Mouse (Mus musculus) inflammation-experienced regulatory T-cells, adult 6 months (primary cell): Measurements from ENCODE around the gene Scyl3. TPM values are rescaled to one million over a fixed set of nuclear protein-coding genes. Genes with fewer than 3 reads are reported as not detected.

ENCODE experiments used
- ATAC-seq: one replicate; pipeline ENCODE4 v1.8.0; 2017
- polyA plus RNA-seq, 3 experiments: library from polyadenylated mRNA; unstranded; fragments of 100-300 nt; shearing (Covaris generic); gene quantifications; one replicate each; pipeline ENCODE4 v1.2.1; 2017

Gene Scyl3
- polyA plus RNA-seq, result 10 to 100 TPM; 20.6 to 24.9 (median 24.9) TPM

DNA sequence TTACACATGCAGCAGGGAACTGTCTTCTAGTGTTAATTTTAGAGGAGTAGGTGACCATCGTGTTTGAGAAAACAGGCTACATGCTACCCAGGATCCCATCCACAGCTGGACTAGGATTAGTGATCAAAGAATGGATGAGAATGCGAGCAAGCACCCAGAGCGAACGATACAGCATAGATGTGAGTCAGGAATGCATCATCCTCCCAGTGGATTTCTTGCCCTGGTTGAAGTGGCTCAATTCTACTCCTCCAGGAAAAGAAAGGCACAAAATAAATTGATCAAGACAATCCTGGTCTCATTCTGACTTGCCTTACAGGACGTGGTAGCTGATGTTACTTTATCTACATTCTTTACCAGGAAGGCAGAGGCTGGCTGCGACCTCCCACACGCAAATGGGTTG, at the start of gene Scyl3:
Scyl3 (plus strand) TSS at position 255 of the 400 bp plus-strand sequence.
- ATAC-seq, result no peak

- ATAC-seq, result no peak
Measured at GRCm38 (mm10) chr1:163889629-163890028, 39.3 kb upstream of the Scyl3 start.

DNA sequence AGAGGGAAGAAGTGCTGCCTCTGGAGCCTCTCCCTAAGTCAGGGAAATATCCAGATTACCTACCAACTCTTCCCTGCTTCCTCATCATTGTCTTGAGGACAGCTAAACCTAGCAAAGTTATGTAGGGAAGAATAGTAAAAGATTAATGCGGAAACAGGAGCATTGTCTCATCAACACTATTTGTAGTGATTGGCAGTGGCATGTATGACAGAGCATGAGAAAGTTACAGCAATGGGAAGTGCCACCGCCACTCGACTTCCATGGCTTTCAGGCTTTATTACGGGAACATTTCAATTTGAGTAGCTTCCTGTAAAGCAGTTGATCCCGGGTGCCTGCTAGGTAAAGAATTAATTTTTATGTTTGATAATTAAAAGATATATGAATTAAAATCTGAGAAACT, 35.6 kb upstream of the Scyl3 start:
- no peak for ATAC-seq

GRCm38 (mm10) chr1:163893774-163894527, 34.9 kb upstream of the Scyl3 start:
- ATAC-seq, result no peak

- peak; percentile 72 for ATAC-seq
Measured at GRCm38 (mm10) chr1:163898291-163898764, 30.6 kb upstream of the Scyl3 start.

DNA sequence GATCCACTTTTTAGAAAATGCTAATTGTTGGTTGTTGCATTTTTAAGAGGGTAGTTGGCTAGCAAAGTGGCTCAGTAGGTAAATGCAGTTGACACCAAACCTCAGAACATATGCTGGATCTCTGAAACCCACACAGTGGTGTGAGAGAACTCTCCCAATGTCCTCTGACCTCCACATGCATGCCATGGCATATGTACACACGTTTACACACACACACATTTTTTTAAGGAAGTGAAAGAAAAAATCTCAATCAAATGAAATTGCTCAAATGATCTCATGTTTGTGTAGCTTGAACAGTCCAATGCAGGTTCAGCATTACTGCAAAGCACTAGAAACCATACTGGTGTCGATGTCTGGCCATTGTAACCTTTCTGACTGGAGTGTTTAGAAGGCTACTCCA, 29.3 kb upstream of the Scyl3 start:
- no peak for ATAC-seq

- ATAC-seq, result no peak
Measured at GRCm38 (mm10) chr1:163900168-163900567, 28.7 kb upstream of the Scyl3 start.

DNA sequence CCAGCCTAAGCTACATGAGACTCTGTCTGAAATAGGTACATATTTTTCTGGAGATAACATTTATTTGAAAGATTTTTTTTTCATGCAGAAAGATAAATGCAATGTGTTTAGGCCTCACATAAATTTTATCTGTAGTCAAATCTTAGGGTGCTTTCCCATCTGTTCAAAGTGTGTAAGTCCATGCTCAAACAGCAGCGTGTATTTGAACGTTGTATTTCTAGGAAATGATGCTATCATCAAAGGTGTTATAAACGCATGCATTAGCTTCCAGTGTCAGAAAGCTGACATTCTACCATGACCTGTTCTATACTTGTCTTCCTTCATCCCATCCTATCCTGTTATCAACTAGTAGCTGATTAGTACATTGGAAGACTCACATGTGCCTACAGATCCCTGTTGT, 25.5 kb upstream of the Scyl3 start:
- peak; percentile 55 for ATAC-seq

DNA sequence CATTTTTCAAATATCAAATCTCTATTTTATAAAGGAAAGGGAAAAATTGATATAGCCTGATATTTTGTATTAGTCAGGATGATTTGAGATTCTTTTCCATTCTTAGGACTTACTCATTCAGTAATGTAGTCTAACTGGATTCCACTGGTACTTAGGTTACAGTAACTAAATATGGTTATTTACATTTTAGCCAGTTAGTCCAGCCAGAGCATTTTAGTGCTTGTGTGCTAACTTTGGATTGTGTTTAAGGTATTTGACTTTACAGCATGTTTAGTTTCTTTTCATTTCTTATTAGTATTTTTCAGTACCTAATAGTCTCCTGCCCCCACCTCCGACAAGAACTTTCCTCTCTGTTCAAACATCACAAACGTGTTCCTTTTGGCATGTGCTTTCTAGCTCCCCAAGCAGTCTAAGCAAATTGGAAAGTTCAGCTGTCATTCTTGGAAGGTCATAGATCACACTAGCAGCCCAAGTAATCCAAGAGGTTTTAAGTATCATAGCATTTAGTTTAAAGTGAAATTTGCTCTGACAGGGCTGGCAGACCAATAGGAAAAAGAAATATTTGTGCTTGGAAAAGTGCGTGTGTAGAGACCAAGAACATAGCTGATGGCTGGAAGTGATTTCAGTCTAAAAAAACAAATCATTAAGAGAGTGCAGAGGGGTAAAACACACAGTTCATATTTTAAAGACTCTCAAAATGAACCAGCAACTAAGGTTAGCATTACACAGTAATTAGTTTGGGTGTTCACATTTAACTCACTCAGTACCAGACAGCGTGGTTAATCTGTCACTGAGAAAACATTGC, 21.7 kb upstream of the Scyl3 start:
- ATAC-seq, result no peak

GRCm38 (mm10) chr1:163908389-163908788, 20.5 kb upstream of the Scyl3 start:
- ATAC-seq, result no peak

GRCm38 (mm10) chr1:163910343-163910742, 18.6 kb upstream of the Scyl3 start:
- peak; percentile 71 for ATAC-seq

DNA sequence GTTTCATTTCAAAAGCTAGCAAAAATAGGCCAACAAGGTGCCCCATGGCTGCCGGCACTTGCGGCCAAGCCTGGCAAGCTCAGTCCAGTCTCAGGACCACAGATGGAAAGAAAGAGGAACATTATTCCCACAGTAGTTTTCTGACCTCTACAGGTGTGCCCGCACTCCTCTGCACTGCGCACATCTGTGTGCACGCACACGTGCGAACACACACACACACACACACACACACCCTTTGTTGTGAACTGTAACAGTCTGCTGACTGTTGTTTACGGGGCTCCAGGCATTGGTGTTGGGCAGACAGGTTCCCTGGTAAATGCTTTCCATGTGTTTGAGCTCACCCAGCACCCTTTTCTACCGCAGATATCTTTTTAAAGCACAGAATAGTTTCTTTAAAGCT, 18.1 kb upstream of the Scyl3 start:
- no peak for ATAC-seq

DNA sequence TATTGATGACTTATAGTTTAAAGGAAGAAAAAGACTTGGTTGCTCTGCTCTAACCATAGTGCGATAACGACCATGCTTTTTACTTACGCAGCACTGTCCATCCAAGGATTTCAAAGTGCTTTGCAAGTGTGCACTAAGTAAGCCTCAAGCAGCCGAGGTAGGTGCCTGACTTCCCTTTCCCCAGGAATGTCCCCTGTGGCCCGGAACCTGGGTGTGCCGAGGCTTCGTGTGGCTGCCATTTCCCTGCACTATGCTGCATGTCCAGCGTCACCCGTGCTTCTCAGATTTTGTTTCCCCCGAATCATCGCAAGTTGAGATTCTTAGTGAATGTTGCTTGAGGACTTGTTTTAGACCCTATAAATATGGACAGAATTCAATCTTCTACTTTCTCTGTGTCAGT, 16.9 kb upstream of the Scyl3 start:
- no peak for ATAC-seq

- no peak for ATAC-seq
Measured at GRCm38 (mm10) chr1:163917349-163918160, 11.3 kb upstream of the Scyl3 start.

DNA sequence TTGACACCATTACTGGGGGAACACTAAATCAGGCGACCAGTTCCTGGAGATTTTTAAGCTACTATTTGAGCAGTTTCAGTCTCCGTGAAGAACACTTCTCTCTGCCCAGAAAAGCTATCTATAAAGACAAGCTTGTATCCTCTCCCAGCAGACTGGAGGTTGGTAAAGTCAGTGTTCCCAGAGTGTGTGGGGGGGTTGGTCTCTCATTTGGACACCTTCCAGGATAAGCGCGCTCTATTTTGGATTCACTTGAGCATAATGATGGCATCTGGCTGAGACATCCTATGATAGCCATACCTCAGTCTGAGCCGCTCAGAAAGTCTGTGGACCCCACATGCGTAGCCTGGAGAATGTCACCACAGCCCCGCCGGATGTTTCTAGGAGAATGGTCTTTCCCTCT, 4.8 kb upstream of the Scyl3 start:
- ATAC-seq, result no peak

- peak; percentile 85 for ATAC-seq
Measured at GRCm38 (mm10) chr1:163929636-163930457, 947 bp downstream of the Scyl3 start.

DNA sequence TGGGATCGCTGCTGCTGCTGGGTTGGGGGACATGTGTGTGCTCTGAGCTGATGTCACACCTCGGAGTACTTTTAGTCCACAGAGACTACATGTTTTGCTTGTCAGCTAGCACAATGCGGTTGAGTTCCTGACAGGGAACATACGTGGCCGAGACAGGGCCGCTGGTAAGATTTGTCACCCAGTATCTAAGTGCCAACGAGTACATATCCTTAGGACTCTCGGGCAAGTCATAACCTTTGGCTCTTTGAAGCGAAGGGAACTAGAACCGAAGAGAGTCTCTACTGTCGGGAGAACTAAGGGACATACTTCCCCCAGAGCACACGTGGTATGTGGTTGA, 1.5 kb downstream of the Scyl3 start:
- peak; percentile 30 for ATAC-seq

DNA sequence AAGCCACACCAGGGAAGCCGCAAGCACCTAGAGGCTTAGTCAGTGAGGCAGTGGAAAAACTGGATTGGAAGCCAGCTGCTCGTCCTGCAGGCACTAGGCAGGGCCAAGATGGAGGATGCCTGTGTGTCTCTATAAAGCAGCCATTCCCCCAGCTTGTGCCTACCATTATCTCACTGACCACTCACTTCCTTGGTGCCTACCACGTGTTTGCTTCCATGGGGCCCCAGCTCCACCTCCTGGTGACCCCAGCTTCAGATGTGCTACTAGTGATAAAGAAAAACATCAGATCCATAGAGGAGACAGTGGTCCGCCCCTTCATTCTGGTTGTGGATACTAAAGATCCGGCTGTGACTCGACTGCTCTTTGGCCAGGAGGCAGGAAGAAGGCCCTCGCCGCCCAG, 2.9 kb downstream of the Scyl3 start:
- no peak for ATAC-seq

- no peak for ATAC-seq
Measured at GRCm38 (mm10) chr1:163934591-163934990, 5.7 kb downstream of the Scyl3 start.

- no peak for ATAC-seq
Measured at GRCm38 (mm10) chr1:163942056-163942455, 13.2 kb downstream of the Scyl3 start.

DNA sequence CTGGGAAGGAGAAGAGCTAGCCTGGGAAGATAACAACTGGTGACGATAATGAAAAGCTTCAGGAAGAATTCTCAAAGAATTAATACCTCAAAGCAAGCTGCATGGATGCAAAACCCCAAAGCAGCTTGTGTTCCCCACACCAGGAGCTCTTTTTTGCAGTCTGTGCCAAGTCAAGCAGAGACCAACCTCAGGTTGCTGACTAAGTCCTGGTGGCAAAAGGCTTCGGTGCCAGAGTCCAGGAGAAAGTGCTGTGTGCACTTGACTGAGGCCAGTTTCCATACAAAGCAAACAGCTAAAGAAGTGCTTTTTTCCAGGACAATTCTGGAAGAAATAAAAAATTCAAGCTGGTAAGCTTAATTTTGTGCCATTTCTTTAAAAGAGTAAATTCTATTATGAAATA, 24.5 kb downstream of the Scyl3 start:
- ATAC-seq, result no peak

DNA sequence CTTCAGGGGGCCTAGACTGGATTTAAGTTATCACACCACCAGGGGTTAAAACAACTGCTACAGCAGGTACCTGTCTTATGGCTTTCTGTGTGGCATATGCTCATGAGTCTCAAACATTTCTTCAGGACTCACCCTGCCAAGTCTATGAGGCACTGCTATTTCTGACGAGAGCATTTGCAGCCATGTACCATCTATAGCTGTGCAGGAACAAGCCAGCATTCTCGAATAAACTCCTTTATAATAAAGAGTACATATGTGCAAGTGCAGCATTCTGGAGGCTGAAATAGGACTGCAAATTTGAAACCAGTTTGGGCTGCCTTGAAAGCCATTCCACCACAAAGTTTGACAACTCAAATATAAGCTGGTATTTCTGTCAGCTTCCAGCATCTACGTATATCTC, 29.1 kb downstream of the Scyl3 start:
- no peak for ATAC-seq
